Mouse (Mus musculus): ENCODE measurements at regions not wholly inside any gene's neighbourhood (a gene's known extent, or its start where the extent isn't known, plus 50 kb on each side); places are given as distances from the start of the nearest gene placed in this dataset.

GRCm38 (mm10) chr9:93846411-93846810 is 691.5 kb downstream of the 1190002N15Rik start:
- ATAC-seq (ENCODE audit: extremely low read depth, insufficient number of reproducible peaks, low FRiP score, poor library complexity, severe bottlenecking), result no peak

GRCm38 (mm10) chr9:93843869-93844268 is 694.0 kb downstream of the 1190002N15Rik start:
- no peak for ATAC-seq (ENCODE audit: extremely low read depth, insufficient number of reproducible peaks, low FRiP score, poor library complexity, severe bottlenecking)

All from neutrophil, adult 5-6 weeks (primary cell).